Mouse (Mus musculus) right cerebral cortex, postnatal 25 days (tissue): Measurements from ENCODE around the gene Tm4sf5.
"Not testable (repeated sequence)": the region's sequence is repeated elsewhere in the genome, so short reads cannot be mapped to it uniquely, and the experiment has no call there.

Experiments
- DNase-seq: peaks from one replicate; pipeline ENCODE4 v3.0.0; 2022

Gene Tm4sf5

DNA sequence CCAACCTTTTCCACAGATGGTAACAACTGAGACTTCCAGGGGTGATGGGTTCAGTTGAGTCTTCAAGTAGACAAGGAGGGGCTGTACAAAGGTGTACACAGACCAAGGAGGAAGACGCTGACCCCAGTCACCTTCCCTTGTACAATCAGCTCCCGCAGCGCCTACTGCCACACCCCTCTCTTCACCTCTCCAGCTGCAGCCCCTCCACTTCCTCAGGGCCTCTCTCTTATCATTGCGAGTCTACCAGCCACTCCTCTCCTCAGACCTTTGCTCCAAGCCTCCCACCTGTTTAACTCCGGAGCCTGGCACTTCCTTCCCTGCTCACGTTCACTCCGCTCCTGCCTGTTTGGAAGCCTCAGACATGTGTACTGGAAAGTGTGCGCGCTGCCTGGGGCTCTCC lies at the start of gene Tm4sf5:
Gene Tm4sf5, plus strand, starts transcription at position 275 of the 400 bp plus-strand sequence.
- no peak for DNase-seq

GRCm38 (mm10) chr11:70458688-70459600 lies 46.1 kb upstream of the Tm4sf5 start, which contains the start of gene Zmynd15:
Gene Zmynd15, plus strand, starts transcription at chr11:70459433.
- no peak for DNase-seq

DNA sequence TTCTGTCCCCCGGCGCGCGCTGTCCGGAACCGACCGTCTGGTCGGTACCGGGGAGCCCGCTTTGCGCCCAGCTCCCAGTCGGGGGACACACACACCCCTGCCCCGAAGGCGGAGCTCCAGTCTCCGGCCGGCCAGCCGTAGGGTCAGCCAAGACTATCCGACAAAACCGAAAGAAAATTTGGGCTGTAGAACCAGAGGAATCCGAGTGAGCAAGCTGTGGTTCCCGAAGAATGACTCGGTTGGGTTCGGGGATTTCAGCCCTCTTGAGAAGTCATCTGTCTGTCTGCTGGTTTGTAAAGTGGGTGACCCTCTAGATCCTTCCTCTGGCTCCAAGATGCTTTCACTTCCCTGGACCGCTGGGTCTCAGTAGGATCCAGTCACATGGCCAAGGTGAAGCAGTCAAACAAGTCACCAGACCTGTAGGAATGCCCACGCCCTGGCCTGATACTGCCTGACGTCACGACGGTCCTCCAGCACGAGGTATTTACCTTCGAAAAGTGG lies 45.4 kb upstream of the Tm4sf5 start, which contains the start of gene Cxcl16:
Gene Cxcl16, minus strand, starts transcription at position 384 of the 501 bp plus-strand sequence.
- DNase-seq, result no peak

DNA sequence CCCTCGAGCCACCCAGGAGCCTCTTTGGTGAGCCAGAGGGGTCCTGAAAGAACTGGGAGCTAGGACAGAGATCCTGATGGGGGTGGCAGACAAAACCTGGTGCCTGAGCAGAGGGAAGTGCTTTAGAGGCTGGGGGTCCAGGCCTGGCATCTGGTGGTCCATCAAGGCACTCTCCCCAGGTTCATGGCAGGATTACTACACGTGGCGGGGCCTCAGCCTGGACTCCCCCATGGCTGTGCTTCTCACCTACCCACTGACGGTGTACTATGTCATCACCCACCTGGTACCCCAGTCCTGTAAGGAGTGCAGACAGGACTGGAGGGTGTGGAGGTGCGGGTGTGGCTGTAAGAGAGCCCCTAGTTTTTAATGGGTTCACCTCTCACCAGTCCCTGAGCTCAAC lies 41.1 kb upstream of the Tm4sf5 start:
- no peak for DNase-seq

GRCm38 (mm10) chr11:70465211-70465610 lies 39.8 kb upstream of the Tm4sf5 start:
- DNase-seq, result no peak

DNA sequence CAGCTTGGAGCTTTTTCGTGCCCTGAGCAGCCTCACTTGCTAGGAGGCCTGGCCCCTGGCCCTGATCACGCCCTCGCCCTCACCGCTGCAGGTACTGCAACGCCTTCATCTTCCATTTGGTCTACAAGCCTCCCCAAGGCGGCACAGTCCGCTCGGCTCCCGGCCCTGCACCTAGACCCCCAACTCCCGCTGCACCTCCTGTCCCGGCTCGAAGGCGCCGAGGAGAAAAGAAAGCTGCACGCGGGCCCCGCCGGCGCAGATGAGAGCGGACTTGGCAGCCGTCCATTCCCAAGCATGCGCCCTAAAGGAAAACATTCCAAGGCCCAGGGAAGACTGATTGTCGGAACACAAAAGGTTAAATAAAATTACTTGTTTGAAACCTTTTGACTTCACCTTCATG lies 39.2 kb upstream of the Tm4sf5 start:
- no peak for DNase-seq

DNA sequence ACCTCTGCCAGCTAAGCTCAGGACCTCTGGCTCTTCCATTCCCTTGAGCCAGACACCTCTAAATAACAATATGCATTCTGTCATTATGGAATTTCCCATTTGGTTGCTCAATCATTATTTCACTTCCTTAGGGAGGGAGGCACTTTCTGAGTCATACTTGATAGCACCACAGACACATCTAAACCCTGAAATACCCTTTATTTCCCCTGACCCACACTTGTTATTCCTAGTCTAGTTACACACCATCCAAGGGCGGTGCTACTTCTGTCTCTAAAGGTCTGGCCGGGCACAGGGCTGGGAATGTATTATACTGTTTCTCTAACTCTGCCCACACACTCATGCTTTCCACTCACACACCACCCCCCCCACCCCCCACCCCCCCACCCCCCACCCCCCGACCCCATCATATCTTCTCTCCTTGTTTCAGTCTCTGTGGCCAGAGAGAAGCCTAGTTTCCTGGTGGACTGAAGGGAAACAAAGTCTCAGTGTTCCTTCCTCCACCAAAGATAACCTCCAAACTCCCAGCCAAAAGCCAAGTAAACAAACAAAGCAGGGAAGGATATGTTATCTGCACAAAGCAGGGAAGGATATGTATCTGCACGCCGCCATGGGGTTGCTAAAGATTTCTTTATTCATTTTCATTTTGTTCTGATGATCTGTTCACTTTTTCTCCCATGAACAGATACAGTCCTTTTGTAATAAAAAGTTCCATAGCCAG lies 37.0 kb upstream of the Tm4sf5 start:
- DNase-seq, result no peak

DNA sequence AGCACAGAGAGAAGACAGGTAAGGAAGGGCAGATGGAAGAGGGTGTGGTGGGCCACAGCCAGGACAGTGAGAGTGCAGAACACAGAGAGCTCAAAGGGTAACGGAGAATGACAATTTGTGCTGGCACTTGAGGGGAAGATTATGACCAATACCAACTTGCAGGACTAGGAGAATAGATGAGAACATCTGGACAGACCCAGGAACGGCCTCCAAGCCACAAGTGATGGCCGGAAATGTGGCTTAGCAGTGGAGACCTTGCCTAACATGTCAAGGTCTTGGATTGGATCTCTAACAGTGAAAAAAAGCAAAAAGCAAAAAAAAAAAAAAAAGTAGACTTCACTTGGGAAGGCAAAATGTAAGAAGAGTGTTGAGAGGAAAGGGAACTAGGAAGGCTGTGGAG lies 35.3 kb upstream of the Tm4sf5 start:
- no peak for DNase-seq

DNA sequence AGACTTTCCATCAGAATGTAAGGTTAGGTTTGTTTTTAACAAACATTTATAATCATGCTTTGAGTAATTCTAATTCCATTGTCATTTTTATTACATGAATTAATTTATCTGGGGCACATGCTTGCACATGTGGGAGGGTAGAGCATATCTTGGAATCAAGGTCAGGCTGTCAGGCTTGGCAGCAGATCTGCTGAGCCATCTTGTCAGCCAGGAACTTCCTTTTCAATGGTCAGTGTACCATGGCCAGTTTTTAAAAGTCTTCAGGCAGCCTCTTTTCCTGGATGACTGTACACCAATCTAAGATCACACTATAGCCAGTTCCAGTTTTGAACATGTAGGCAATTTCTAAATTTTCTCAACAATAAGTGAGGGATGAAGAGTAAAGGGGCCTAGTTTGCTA lies 32.3 kb upstream of the Tm4sf5 start:
- DNase-seq, result no peak

- not testable (repeated sequence) for DNase-seq
These were observed 31.8 kb upstream of the Tm4sf5 start for GRCm38 (mm10) chr11:70473291-70473690.

DNA sequence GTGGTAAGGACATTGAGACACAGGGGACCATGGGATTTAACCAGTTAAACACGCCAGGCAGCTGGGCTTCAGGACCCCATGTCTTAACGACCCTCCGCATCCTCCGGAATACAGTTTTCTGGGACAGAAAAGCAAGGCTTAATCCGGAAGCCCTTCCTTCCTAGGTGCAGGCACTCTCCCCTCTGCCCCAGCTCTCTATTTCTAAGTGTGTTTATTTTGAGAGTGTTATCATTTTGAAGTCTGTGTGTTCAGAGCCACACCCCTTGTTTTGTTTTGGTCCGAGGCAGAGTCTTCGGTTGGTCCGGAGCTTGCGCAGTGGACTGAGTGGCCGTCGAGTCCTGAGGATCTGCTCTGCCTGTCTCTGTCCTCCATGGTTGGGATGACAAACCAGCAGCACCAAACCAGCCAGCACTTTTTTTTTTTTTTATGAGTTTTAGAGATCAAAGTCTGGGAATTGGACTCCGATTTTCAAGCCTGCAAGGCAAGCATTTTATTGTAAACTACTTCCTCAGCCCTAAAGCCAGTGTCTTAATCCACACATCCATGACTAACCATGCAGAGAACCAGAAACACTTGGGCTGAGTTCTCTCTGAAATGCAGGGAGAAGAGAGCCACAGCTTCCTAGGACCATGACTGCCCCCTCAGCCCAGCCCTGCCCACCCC lies 30.0 kb upstream of the Tm4sf5 start:
- DNase-seq, result no peak

- DNase-seq, result no peak
These were observed 19.5 kb upstream of the Tm4sf5 start for GRCm38 (mm10) chr11:70485498-70485897.

DNA sequence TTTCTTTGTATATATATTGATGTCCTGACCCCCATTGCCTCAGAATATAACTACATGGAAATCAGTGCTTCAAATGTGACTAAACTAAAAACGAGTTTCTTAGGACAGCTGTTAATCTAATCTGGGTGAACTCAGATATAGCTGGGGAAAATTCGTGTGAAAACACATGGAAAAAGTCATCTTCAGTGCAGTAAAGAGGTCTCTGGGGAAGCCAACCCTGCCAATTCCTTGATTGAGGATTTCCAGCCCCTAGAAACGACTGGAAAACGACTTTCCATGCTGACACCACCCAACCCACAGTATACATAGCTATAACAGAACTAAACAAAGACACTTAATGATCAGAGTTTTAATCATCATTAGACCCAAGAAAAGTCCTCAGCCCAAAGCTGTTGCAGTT lies 17.2 kb upstream of the Tm4sf5 start:
- DNase-seq, result no peak

DNA sequence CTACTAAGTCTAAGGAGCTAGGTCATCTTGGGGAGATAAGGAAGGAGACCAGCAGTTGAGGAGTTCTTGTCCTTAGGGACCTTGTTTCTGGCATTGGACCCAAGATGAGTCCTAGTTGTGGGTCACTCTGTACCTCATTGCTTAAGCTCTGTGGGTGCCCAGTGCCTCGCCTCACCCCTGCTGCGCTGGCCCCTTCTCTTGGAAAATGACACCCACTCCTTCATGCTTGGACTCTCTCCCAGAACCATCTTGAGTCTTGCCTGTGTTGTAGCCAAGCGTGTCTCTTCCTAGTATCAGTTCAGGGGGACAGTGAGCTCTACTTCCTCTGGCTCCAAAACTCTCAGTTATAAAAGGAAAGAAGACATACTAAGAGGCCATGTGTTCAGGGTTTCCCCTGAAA lies 15.9 kb upstream of the Tm4sf5 start:
- no peak for DNase-seq

DNA sequence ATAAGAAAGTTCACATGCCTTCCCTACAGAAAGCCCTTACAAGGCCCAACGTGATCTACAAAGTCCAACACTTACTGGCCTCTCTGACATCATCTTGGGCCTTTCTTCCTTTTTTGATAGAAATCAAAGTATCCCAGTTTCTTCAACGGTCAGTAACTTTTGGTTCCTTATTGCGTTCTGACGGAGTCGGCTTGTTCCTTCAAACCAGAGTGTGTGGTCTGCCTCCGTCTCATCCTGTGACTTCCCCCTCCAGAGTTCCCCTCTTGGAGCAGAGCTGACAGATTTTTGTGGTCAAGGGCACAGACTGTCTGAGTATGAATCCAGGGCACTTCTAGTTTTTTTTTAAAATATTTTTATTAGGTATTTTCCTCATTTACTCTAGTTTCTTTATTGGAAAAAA lies 15.4 kb upstream of the Tm4sf5 start:
- DNase-seq, result no peak

DNA sequence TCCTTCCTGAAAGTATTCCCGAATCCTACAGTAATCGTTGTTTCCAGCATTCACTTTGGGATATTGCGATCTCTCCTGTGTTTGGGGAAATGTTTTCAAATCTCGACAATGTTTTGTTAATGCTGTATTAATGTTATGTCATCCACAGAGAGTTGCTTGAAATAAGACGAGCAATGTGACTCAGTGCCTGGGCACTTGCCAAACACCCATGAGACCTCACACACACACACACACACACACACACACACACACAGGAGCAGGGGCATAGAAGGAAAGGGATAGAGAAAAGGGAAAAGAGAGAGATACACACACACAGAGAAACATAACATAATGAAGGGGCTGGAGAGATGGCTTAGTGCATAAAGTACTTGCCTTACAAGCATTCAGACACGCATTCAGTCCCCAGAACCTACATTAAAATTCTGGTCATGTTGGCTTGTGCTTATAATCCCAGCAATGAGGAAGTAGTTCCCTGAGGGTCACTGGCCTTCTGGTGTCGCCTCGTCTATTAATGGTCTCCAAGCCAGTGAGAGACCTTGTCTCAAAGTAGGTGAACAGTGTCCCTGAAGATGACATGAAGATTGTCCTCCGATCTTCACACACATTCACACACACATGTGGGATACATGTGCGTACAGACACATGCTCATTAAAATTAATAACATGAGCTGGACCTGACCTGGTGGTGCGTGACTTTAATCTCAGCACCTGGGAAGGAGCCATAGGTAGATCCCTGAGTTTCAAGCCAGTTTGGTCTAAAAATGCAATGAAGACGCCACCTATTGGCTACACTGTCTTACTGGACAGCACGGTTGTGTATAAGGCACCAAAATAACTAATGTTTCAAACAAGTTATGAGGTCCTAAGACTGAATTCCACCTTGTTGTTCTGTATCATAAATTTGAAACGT lies 5.2 kb upstream of the Tm4sf5 start:
- DNase-seq, result no peak

DNA sequence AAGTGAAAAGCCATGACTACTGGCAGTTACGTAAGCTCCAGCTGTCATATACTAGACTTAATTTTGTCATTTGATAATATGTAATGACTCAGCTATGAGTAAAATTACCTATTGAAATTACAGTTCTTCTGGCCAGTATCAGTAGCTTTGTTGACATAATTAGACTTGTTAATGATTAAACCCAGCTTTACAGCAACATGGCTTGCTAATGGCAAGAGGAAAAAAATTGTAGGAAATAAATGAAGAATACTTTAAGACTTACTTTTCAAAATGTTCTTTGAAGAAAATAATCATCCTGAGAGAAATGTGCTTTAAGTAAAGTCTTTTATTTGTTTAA lies 4.6 kb upstream of the Tm4sf5 start:
- no peak for DNase-seq

GRCm38 (mm10) chr11:70502018-70502417 lies 3.0 kb upstream of the Tm4sf5 start:
- no peak for DNase-seq

DNA sequence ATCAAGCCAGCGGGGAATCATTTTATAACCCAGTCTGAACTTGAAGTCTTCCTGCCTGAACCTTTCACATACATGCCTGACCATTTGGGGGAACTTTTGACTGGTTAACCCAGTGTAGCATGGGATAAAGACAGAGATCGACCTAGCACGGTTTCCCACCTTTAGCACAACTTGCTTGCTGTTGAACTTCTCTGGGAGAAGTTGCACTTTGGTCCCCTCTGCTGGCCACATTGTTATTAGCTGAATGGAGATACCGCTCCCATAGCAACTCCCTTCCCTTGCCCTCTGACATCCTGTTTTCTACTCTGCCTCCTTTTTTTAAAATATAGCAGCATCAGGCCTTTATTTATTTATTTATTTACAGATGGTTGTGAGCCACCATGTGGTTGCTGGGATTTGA lies 1.3 kb downstream of the Tm4sf5 start:
- DNase-seq, result peak; percentile 31

DNA sequence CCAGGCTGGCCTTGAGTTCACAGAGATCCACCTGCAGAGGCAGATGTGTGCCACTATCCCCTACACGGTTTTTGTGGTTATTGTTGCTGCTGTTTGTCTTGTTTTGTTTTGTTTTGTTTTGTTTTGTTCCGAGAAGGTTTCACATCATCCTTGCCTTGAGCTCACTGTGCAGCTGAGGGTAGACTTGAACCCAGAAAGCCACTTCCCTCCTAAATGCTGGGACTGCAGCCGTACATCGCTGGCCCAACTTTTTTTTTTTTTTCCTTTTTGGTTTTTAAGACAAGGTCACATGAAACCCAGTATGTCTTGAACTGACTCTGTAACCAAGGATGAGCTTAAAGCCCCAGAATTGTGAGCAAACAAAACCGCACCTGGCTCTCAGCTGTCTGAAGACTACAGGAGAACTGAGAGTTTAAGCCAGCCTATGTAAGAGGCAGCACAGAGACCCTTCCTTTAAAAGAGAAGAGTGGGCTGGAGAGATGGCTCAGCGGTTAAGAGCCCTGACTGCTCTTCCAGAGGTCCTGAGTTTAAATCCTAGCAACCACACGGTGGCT lies 2.0 kb downstream of the Tm4sf5 start:
- no peak for DNase-seq

DNA sequence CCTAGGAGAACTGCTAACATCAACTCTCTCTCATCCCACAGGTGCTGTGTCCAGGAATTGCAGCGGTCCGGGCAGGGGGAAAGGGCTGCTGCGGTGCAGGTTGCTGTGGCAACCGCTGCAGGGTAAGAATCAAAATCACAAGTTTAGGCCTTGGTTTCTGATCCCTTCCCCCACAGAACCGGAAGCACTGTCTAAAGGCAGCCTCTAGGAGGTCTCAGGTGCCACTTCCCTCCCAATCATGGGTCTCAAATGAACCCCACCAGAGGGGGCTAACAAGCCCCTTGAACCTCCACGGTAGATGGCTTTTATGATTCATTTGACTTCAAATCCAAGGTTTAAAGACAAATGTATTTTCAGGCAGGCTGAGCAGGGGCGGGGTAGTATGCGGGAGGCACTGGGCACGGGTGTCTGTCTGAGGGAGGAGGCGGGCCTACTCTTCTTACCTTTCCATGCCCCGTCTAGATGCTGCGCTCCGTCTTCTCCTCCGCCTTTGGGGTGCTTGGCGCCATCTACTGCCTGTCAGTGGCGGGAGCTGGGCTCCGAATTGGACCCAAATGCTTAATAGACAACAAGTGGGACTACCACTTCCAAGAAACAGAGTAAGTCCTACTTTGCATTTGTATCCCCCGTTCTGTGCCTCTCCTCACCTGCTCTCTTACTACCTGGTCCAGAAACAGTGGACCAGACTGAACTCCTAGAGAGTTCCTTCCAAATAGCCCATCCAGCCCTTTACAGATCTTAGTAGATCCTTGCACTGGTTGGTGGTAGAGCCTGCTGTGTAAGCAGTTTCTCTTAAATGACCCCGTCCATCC lies 4.9 kb downstream of the Tm4sf5 start:
- peak; percentile 22 for DNase-seq
